Mouse (Mus musculus) heart, postnatal 0 days (tissue): ENCODE measurements around the gene Rabgef1.

Source experiments
- CTCF ChIP-seq: IDR thresholded peaks from 2 replicates; pipeline ENCODE4 v1.5.1; 2016; ENCODE audit warnings: antibody characterized with exemption, control low read depth, low read depth
- EP300 ChIP-seq: IDR thresholded peaks from 2 replicates; pipeline ENCODE4 v1.6.1; 2016; ENCODE audit warnings: antibody characterized with exemption, low read depth

DNA sequence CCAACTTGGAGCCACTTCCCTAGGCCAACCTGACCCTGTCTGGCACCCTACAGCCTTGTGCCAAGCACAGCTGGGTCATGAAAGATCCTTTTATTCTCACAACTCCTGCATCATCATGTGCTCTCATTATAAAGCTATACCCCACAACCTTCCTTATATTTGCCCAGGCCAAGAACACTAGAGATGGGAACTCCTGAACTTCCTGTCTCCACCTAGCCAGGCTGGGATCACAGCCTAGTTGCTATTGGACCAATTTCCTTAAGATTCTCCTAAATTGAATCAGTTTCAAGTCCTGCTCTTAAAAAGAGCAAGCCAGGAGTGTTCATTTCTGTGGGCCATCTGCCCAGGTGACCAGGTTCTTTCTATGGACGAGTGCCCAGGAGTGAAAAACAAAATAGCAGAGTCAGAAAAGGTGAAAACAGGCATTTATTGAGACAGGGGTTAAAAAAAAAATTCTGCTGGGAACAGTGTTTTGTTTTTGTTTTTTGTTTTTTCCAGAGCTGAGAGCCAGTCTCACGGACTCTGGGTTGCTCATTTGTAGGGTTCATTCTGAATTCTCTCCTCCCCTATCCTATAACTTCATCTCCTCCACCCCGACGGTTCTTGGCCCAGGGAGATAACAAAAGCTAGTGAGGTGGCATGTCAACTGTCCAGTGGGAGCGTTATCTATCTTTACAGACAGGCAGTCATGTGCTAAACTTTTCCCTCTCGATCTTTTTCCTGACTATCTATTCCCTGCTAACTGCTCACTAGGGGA is 754 bp upstream of the Rabgef1 start:
- TF ChIP-seq CTCF (no peak), EP300 (no peak)
